Mouse (Mus musculus) kidney, adult 2 months (tissue): Measurements from ENCODE around the gene Atxn7l2. TPM values are rescaled to one million over a fixed set of nuclear protein-coding genes. Genes with fewer than 3 reads are reported as not detected.
A peak's percentile ranks its signal among the peaks of the same experiment; 100 is the strongest.

ENCODE experiments used
- DNase-seq: peaks from one replicate; pipeline ENCODE4 v3.0.0; 2021
- H3K27ac ChIP-seq: fragments of 200-500 bp; 2 replicates; pipeline ENCODE4 v1.5.1; 2012; ENCODE audit warnings: low read depth, low read length, control low read depth, inconsistent platforms; ENCODE audit not compliant: insufficient read depth
- H3K27me3 ChIP-seq: fragments of 200-500 bp; replicated peaks from 2 replicates; pipeline ENCODE4 v1.6.1; 2012; ENCODE audit warnings: mild to moderate bottlenecking, moderate library complexity, low read length, inconsistent platforms; ENCODE audit not compliant: control insufficient read depth, insufficient read depth
- H3K36me3 ChIP-seq: fragments of 200-500 bp; 2 replicates; pipeline ENCODE4 v1.6.1; 2012; ENCODE audit warnings: mild to moderate bottlenecking, moderate library complexity, low read length, inconsistent platforms; ENCODE audit not compliant: control insufficient read depth, insufficient read depth
- H3K4me1 ChIP-seq: fragments of 200-500 bp; 2 replicates; pipeline ENCODE4 v1.6.1; 2011; ENCODE audit warnings: low read length; ENCODE audit not compliant: control insufficient read depth, insufficient read depth
- H3K4me3 ChIP-seq: fragments of 200-500 bp; 2 replicates; pipeline ENCODE4 v1.5.1; 2011; ENCODE audit warnings: mild to moderate bottlenecking, low read depth, low read length, control low read depth; ENCODE audit not compliant: insufficient read depth
- CTCF ChIP-seq: fragments of 200-500 bp; conservative IDR thresholded peaks from 2 replicates; pipeline ENCODE4 v1.5.1; 2011; ENCODE audit warnings: low read depth, mild to moderate bottlenecking, control low read depth, low read length, moderate library complexity, mixed read lengths; ENCODE audit not compliant: insufficient read depth, insufficient read length
- POLR2A ChIP-seq: fragments of 200-500 bp; IDR thresholded peaks from one replicate; pipeline ENCODE4 v1.6.1; 2011; ENCODE audit warnings: low read depth, low read length, control low read depth
- WGBS: fragments of 180-500 bp; shearing (Covaris S2); methylation state at CpG from one replicate; pipeline ENCODE4 v1.1.7; 2018; 5-methylcytosine and 5-hydroxymethylcytosine counted together
- polyA plus RNA-seq: library from polyadenylated mRNA; depleted of rRNA; stranded (reverse); fragments of >200 nt; gene quantifications from 2 replicates; pipeline ENCODE4 v1.2.3, GENCODE M21; 2012

The Atxn7l2 gene
- polyA plus RNA-seq, 1 experiment: 23.1 TPM

DNA sequence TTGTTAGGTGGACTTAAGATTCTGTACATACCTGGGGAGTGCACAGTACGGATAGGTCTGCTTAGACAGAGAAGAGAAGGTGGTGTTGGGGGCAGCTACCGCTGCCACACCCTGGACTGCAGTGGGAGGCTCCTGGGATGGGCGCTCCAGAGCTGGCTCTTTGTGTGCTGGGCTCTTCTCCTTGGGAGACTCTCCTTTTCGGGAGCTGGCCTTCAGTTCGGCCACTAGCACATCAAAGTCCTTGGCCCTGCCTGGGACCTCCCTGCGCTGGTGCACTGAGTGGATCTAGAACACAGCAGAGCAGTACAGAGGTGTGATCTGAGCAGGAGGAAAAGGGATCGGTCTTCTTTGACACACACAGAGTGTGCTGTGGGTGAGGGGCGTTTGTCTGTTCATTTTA is 5.1 kb downstream of the Atxn7l2 start:
- 93% methylated on average over 8 of the region's 8 CpGs for WGBS

DNA sequence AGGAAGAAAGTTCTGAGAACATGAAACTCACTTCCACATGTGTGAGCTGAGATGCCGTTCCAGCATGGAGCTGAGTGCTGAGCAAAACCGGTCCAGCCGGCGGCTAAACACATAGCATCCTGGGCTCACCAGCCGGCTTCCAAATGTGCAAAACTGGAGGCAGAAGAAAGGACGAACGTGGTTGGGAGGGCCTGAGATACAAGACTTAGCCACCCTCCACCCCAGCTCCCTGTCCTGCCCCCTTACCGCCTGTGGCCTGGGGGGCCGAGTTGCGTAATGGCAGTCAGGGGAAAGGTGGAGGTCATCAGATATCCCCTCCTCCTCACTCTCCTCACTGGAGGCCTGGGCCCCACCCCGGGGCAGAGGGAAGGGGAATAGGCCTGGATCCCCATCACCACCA is 6.3 kb downstream of the Atxn7l2 start:
- no peak overlapping the region for H3K4me3 ChIP-seq
- TF ChIP-seq CTCF: no peak
- no peak for TF ChIP-seq POLR2A
- H3K36me3 ChIP-seq: no peaks in the 10 kb centered on the region
- H3K27ac ChIP-seq: no peak overlapping the region
- 82% methylated on average over 11 of the region's 11 CpGs for WGBS
- 0 out of 2 replicates have a peak, but pooled peaks cover 2% of the 10 kb centered on the region for H3K4me1 ChIP-seq
- no peaks in the 10 kb centered on the region for H3K27me3 ChIP-seq
- no peak for DNase-seq

More for the DNA sequence above, 5.1 kb downstream of the Atxn7l2 start:
- H3K36me3 ChIP-seq: no peaks in the 10 kb centered on the region
- no peaks in the 10 kb centered on the region for H3K27me3 ChIP-seq
- 0 out of 2 replicates have a peak, but pooled peaks cover 6% of the 10 kb centered on the region for H3K4me1 ChIP-seq
- no peak for DNase-seq
- no peak overlapping the region for H3K4me3 ChIP-seq
- TF ChIP-seq CTCF (no peak), POLR2A (no peak)
- H3K27ac ChIP-seq: no peak overlapping the region

DNA sequence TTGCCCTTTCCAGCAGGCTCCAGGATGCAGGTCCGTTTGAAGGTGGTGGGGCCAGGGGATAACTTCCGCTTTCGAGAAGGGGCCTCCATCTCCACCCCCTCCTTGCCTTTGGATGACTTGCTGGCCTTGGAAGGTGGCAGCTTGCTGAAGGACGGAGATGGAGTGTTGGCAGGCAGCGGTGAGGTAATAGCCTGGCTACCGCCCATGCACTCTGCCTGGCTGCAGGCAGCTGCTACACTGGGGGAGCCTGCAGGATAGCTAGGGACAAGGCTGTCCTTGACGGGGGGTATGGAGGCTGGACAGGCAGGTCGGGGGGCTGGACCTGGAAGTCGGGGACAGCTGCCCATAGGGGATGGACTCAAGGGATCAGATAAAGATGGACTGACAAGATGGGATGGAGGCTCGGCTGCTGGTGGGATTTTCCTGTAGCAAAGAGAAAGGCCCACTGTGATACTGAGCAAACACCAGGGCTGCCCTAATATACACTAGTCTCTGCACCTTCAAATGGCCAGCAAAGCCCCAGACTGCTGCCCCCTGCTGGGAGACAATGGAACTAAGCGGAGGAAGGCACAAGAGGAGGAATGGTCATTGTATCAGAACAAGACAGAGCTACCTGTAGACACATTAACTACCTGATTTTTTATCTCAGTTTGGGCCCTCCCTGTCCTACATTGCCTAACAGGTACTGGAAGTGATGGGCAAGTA is 7.0 kb downstream of the Atxn7l2 start:
- TF ChIP-seq CTCF: peak; percentile 85
- TF ChIP-seq POLR2A: no peak
- WGBS: 82% methylated on average over 11 of the region's 11 CpGs
- Histone ChIP-seq H3K27me3 (no peaks in the 10 kb centered on the region), H3K4me3 (no peak overlapping the region), H3K4me1 (no peaks in the 10 kb centered on the region), H3K36me3 (no peaks in the 10 kb centered on the region), H3K27ac (no peak overlapping the region)
- DNase-seq: peak; percentile 84

DNA sequence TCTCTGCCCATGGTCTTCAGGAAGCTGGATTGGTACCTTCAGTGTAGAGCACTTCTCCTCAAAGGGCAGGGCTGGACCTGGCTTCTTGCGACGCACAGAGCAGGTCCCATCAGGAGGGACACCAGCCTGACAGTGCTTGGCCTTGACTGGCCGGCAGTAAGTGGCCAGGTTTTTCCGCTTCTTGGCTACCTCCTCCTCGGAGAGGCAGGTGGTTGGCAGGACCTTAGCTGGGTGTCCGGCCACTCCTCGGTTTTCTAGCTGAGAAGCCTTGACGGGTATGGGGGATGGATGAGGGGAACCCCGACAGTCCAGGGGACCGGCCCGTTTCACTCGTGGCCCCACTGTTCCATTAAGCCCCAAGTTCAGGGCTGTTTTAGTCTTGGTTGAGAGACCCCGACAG is 7.5 kb downstream of the Atxn7l2 start:
- Histone ChIP-seq H3K36me3 (no peaks in the 10 kb centered on the region), H3K4me1 (no peaks in the 10 kb centered on the region), H3K27me3 (no peaks in the 10 kb centered on the region), H3K27ac (no peak overlapping the region), H3K4me3 (no peak overlapping the region)
- DNase-seq: no peak
- 94% methylated on average over 13 of the region's 13 CpGs for WGBS
- TF ChIP-seq POLR2A (no peak), CTCF (no peak)

DNA sequence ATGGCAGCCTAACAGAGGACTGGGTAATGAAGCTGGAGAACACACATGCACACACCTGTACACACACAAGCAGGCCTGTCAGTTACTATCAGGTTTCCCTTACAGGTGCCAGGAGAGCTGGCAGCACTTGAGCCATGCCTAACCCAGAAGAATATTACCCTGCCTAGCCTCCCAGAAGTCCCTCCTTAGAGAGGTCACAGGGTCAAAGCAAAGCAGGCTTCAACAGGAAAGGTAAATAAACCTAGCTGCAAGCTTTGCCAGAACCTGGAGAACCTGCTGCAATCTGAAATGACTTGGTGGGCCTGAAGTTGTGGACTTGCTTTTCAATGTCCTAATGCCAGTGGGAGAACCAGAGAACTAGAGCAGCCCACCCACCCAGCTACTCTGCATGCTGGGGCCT is 8.2 kb downstream of the Atxn7l2 start:
- Histone ChIP-seq H3K27me3 (no peaks in the 10 kb centered on the region), H3K27ac (no peak overlapping the region), H3K36me3 (no peaks in the 10 kb centered on the region), H3K4me3 (no peak overlapping the region), H3K4me1 (no peaks in the 10 kb centered on the region)
- TF ChIP-seq POLR2A (no peak), CTCF (no peak)
- no peak for DNase-seq

DNA sequence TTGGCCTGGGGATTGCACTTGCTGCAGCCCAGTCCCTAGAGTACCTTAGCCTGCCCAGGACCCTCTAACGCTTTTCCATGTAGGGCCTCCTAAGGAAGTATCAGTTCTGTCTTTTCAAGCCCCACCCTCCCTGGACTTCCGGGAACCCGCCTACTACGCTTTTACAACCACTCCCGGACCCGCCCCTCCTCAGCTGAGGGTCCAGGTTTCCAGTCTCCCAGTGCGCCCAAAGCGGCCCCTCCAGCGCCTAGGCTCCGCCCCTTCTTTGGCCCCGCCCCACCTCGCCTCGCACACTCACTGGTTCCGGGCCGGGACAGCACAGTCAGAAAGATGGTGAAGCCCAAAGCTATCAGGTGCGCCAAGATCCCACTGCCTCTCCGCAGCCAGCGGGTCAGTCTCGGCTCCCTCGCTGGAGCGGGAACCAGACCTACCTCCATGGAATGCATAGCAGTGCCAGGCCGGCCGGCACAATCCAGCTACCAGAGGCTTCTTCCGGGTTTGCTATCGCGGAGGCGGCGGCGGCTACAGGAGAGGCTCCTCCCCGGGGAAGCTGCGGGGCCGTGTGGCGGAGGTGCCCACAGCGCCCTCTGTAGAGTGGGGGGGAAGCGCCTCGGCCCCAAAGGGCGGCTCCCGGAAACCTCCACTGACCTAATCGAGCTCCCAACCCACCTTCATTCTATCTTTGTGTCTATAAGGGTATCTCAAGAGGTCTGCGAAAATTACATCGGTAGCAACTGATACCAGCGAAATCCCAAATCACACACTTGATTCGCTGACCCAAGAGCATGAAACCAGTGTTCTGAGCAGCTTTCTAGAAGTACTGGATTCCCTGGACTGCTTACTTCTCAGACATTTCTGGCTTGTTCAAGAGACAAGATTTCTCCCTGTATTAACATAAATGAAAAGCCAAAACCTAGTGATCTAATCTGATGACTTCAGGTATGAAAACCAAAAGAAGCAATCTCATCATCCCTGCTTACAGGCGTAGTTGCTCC is 10.1 kb downstream of the Atxn7l2 start, which contains the start of gene Cyb561d1:
Cyb561d1 (minus strand) TSS at position 884 of the 995 bp plus-strand sequence.
- Histone ChIP-seq H3K4me1 (peaks cover 7% of the 10 kb centered on the region; the same call in 1 of the 2 replicates), H3K27ac (peak within 1 kb of the TSS; percentile 71), H3K36me3 (no peaks in the 10 kb centered on the region), H3K4me3 (peak within 1 kb of the TSS; percentile 80), H3K27me3 (no peaks in the 10 kb centered on the region)
- 3% methylated on average over 44 of the region's 44 CpGs for WGBS
- TF ChIP-seq CTCF: peak; percentile 53
- peak; percentile 55 for TF ChIP-seq POLR2A
- DNase-seq: peak; percentile 97

DNA sequence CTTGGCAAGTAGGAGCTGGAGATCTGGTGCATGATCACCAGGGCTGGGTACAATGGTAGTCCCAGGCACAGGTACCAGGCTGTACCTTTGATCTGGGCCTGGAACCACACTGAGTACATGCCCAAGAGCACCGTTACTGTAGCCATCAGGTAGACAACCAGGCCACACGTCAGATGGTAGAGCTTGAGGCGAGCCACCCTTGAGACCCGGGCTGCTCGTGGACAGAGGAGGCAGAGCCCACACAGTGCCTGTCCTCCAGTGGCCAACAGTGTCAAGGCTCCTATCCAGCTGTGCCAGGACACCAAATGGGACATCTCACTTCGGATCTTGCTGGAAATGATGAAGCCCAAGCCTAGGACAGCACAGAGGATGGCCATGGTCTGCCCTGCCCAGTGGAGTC is 11.5 kb downstream of the Atxn7l2 start:
- Histone ChIP-seq H3K36me3 (no peaks in the 10 kb centered on the region), H3K27me3 (no peaks in the 10 kb centered on the region), H3K4me1 (peaks cover 7% of the 10 kb centered on the region; the same call in 1 of the 2 replicates), H3K27ac (no peak overlapping the region), H3K4me3 (no peak overlapping the region)
- TF ChIP-seq CTCF (no peak), POLR2A (no peak)
- 90% methylated on average over 6 of the region's 6 CpGs for WGBS
- DNase-seq: no peak
